Mouse (Mus musculus): ENCODE data around the gene Klc1. TPM values are rescaled to one million over a fixed set of nuclear protein-coding genes. Genes with fewer than 3 reads are reported as not detected.
A peak's percentile ranks its signal among the peaks of the same experiment; 100 is the strongest.

The Klc1 gene
- polyA plus RNA-seq, 1 experiment, result 3.9 TPM

GRCm38 (mm10) chr12:111829954-111830353, 71.3 kb downstream of the Klc1 start:
- peaks cover 49% of the 10 kb centered on the region for H3K4me1 ChIP-seq (ENCODE audit: control insufficient read depth)
- no peak overlapping the region for H3K4me3 ChIP-seq (replicated peaks)
- H3K36me3 ChIP-seq (ENCODE audit: control insufficient read depth), result peaks cover 99% of the 10 kb centered on the region
- no peaks in the 10 kb centered on the region for H3K9me3 ChIP-seq (ENCODE audit: control insufficient read depth, low read length)
- TF ChIP-seq GATA1 (IDR thresholded peaks at IDR 0.05; ENCODE audit: low read length) (no peak), TAL1 (IDR thresholded peaks at IDR 0.05; ENCODE audit: low read length) (no peak)
- no peaks in the 10 kb centered on the region for H3K27me3 ChIP-seq (ENCODE audit: control insufficient read depth)

DNA sequence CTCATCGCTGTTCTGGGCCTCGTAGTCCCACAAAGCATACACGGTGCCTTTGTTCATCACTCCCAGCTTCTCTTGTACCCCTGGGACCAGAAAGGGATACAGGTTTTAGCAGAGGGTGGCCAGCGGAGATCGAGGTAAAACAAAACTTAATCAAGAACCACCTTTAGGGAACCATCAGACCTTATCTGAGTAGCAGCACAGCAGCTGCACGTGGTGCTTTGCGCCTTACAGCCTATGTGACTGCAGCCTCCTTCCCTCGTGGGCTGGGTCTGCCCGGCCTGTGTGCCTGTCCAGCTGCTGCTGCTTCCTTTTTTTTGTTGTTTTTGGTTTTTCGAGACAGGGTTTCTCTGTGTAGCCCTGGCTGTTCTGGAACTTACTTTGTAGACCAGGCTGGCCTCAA, 71.7 kb downstream of the Klc1 start:
- Histone ChIP-seq H3K36me3 (ENCODE audit: control insufficient read depth) (peaks cover 99% of the 10 kb centered on the region), H3K9me3 (ENCODE audit: control insufficient read depth, low read length) (no peaks in the 10 kb centered on the region), H3K4me1 (ENCODE audit: control insufficient read depth) (peaks cover 53% of the 10 kb centered on the region)

GRCm38 (mm10) chr12:111832643-111833042, 74.0 kb downstream of the Klc1 start:
- Histone ChIP-seq H3K27me3 (ENCODE audit: control insufficient read depth) (no peaks in the 10 kb centered on the region), H3K36me3 (ENCODE audit: control insufficient read depth) (peaks cover 99% of the 10 kb centered on the region), H3K9me3 (ENCODE audit: control insufficient read depth, low read length) (no peaks in the 10 kb centered on the region), H3K4me3 (replicated peaks) (no peak overlapping the region), H3K4me1 (ENCODE audit: control insufficient read depth) (peaks cover 58% of the 10 kb centered on the region)
- TF ChIP-seq TAL1 (IDR thresholded peaks at IDR 0.05; ENCODE audit: low read length) (no peak), GATA1 (IDR thresholded peaks at IDR 0.05; ENCODE audit: low read length) (no peak)

More for the DNA sequence above, 71.7 kb downstream of the Klc1 start:
- TF ChIP-seq GATA1 (IDR thresholded peaks at IDR 0.05; ENCODE audit: low read length), result no peak
- no peak for TF ChIP-seq TAL1 (IDR thresholded peaks at IDR 0.05; ENCODE audit: low read length)
- Histone ChIP-seq H3K4me3 (replicated peaks) (no peak overlapping the region), H3K27me3 (ENCODE audit: control insufficient read depth) (no peaks in the 10 kb centered on the region)

GRCm38 (mm10) chr12:111833457-111833856, 74.8 kb downstream of the Klc1 start:
- Histone ChIP-seq H3K4me3 (replicated peaks) (peak overlapping the region; percentile 57), H3K9me3 (ENCODE audit: control insufficient read depth, low read length) (no peaks in the 10 kb centered on the region), H3K27me3 (ENCODE audit: control insufficient read depth) (no peaks in the 10 kb centered on the region), H3K36me3 (ENCODE audit: control insufficient read depth) (peaks cover 98% of the 10 kb centered on the region), H3K4me1 (ENCODE audit: control insufficient read depth) (peaks cover 58% of the 10 kb centered on the region)
- no peak for TF ChIP-seq GATA1 (IDR thresholded peaks at IDR 0.05; ENCODE audit: low read length)
- peak; percentile 53; the same call in 2 of the 3 replicates for TF ChIP-seq TAL1 (IDR thresholded peaks at IDR 0.05; ENCODE audit: low read length)

DNA sequence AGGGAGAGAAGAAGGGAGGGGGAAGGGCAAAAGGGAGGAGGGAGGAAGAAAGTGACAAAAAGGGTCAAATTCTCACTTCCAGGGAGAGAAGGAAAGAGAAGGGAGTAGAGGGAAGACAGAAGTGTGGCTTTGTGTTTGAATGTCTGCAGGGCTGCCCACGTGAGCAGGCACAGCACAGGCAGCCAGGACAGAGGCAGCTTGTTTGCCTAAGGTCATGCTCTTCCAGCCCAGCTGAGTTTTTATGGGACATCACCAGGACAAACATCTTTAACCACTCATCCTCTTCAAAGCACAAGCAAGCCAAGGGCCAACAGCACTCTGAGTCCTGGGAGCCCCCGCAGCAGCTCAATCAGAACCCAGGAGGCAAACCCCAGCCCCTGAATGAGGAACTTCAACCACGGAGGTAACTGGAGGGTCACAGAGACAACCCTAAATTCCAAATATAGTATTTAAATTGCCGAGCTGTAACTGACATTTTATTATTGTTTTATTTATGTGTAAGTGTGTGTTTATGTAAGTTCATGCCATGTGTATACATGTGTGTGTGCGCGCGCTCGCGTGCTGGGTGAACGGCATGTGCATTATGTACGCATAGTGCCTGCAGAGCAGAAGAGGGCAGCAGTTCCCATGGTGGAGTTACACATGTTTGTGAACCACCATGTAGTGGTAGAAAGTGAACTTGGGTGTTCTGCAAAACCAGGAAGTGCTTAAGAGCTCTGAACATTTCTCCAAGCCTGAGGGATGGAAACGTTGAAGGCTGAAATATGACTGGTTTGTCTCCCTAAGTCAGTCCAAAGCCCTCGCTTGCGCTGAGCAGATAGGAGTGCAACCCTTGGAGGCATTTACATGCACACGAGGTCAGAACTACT, 84.2 kb downstream of the Klc1 start:
- no peak for TF ChIP-seq TAL1 (IDR thresholded peaks at IDR 0.05; ENCODE audit: low read length)
- TF ChIP-seq GATA1 (IDR thresholded peaks at IDR 0.05; ENCODE audit: low read length), result no peak
- Histone ChIP-seq H3K4me3 (replicated peaks) (no peak overlapping the region), H3K4me1 (ENCODE audit: control insufficient read depth) (peaks cover 3% of the 10 kb centered on the region), H3K9me3 (ENCODE audit: control insufficient read depth, low read length) (no peaks in the 10 kb centered on the region), H3K27me3 (ENCODE audit: control insufficient read depth) (no peaks in the 10 kb centered on the region), H3K36me3 (ENCODE audit: control insufficient read depth) (peaks cover 46% of the 10 kb centered on the region)

DNA sequence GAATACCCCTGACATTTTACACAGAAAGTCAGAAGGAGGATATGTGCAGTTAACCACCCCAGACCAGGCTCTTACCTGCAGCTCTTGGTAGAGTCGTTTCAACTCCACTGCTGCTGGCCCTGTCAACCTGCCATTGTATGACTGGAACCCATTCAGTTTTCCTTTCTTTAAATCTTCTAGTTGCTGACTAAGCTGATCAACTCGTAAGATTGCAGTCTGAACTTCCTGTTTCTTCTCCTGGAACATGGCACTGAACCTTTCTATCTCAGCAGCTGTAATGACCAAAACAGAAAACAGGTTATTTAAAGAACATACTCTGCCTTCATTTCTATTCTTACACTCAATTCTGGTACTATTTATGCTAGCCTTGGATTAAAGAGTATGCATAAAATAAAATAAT, 84.8 kb downstream of the Klc1 start:
- no peak for TF ChIP-seq TAL1 (IDR thresholded peaks at IDR 0.05; ENCODE audit: low read length)
- no peak for TF ChIP-seq GATA1 (IDR thresholded peaks at IDR 0.05; ENCODE audit: low read length)
- peaks cover 9% of the 10 kb centered on the region for H3K4me1 ChIP-seq (ENCODE audit: control insufficient read depth)
- H3K4me3 ChIP-seq (replicated peaks), result no peak overlapping the region
- no peaks in the 10 kb centered on the region for H3K9me3 ChIP-seq (ENCODE audit: control insufficient read depth, low read length)
- H3K36me3 ChIP-seq (ENCODE audit: control insufficient read depth), result peaks cover 39% of the 10 kb centered on the region
- H3K27me3 ChIP-seq (ENCODE audit: control insufficient read depth), result no peaks in the 10 kb centered on the region

DNA sequence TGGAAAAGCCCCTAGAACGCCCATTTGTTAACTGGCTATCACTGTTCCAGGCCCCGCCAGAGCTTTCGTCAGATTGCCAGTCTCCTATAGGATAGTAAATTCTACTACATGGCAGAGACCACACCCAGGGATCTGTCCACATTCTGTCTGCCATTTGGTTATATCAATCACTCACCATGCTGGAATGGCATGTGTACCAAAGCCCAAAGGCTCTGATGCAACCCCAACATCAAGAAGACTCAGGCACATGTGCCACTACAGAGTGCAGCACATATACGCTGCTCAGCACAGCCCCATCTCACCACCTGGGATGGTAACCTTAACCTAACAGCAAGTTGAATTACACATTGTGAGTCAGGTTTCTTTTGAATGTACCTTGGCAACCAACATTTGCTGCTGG, 87.3 kb downstream of the Klc1 start:
- Histone ChIP-seq H3K27me3 (ENCODE audit: control insufficient read depth) (no peaks in the 10 kb centered on the region), H3K36me3 (ENCODE audit: control insufficient read depth) (peaks cover 18% of the 10 kb centered on the region), H3K4me3 (replicated peaks) (no peak overlapping the region), H3K9me3 (ENCODE audit: control insufficient read depth, low read length) (no peaks in the 10 kb centered on the region), H3K4me1 (ENCODE audit: control insufficient read depth) (peaks cover 17% of the 10 kb centered on the region)
- TF ChIP-seq GATA1 (IDR thresholded peaks at IDR 0.05; ENCODE audit: low read length) (no peak), TAL1 (IDR thresholded peaks at IDR 0.05; ENCODE audit: low read length) (no peak)

DNA sequence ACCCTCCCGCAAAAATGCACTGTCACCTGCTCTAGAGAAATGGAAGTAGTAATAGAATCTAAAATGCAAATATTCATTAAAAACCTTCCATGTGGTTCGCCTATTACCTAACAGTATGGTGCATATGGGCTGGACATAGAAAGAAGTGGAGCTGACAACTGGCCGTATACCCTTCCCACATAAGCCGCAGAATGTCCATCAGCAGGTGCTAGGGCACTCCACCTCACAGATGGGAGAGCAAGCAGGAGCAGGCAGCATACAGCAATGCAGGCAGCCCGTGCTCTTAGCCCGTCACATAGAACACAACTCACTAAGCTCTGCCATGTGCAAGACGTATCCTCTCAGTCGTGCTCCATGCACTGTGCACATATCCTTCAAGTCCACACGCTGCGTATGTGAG, 88.2 kb downstream of the Klc1 start:
- TF ChIP-seq GATA1 (IDR thresholded peaks at IDR 0.05; ENCODE audit: low read length), result no peak
- TF ChIP-seq TAL1 (IDR thresholded peaks at IDR 0.05; ENCODE audit: low read length), result no peak
- Histone ChIP-seq H3K4me3 (replicated peaks) (no peak overlapping the region), H3K4me1 (ENCODE audit: control insufficient read depth) (peaks cover 17% of the 10 kb centered on the region), H3K36me3 (ENCODE audit: control insufficient read depth) (peaks cover 15% of the 10 kb centered on the region), H3K27me3 (ENCODE audit: control insufficient read depth) (no peaks in the 10 kb centered on the region), H3K9me3 (ENCODE audit: control insufficient read depth, low read length) (peaks cover 2% of the 10 kb centered on the region; the same call in 1 of the 2 replicates)

- no peak for TF ChIP-seq GATA1 (IDR thresholded peaks at IDR 0.05; ENCODE audit: low read length)
- no peak for TF ChIP-seq TAL1 (IDR thresholded peaks at IDR 0.05; ENCODE audit: low read length)
- Histone ChIP-seq H3K4me3 (replicated peaks) (peak overlapping the region; percentile 6), H3K4me1 (ENCODE audit: control insufficient read depth) (peaks cover 17% of the 10 kb centered on the region), H3K27me3 (ENCODE audit: control insufficient read depth) (no peaks in the 10 kb centered on the region), H3K9me3 (ENCODE audit: control insufficient read depth, low read length) (peaks cover 2% of the 10 kb centered on the region; the same call in 1 of the 2 replicates), H3K36me3 (ENCODE audit: control insufficient read depth) (peaks cover 6% of the 10 kb centered on the region)
These were observed 89.7 kb downstream of the Klc1 start for GRCm38 (mm10) chr12:111848300-111848798.
